Mouse (Mus musculus) stomach, postnatal 0 days (tissue): ENCODE measurements around the gene Sorcs1.

Experiments
- CTCF ChIP-seq: IDR thresholded peaks from 2 replicates; pipeline ENCODE4 v1.5.1; 2016; ENCODE audit warnings: antibody characterized with exemption, low read depth, mild to moderate bottlenecking, moderate library complexity
- EP300 ChIP-seq: optimal IDR thresholded peaks from 2 replicates; pipeline ENCODE3; 2016; ENCODE audit warnings: antibody characterized with exemption

- TF ChIP-seq CTCF = no peak
- no peak for TF ChIP-seq EP300
Observed at GRCm38 (mm10) chr19:50667516-50667915, 10.9 kb downstream of the Sorcs1 start.
